Mouse (Mus musculus): ENCODE data around the gene Olfr544. TPM values are rescaled to one million over a fixed set of nuclear protein-coding genes. Genes with fewer than 3 reads are reported as not detected.

The Olfr544 gene
- polyA plus RNA-seq, 1 experiment from 2014 or later: 0.09 TPM

Other genes starting within 250 kb of the Olfr544 start
- gene Rhog, start 232.3 kb downstream of the Olfr544 start, polyA plus RNA-seq (2015; fragmentation: Nextera tagmentation; extraction: Ambion mirVana): 53.1 and 59.1 TPM in 2 replicates
- 14.8 and 16.2 TPM in 2 replicates for gene Stim1, start 220.5 kb downstream of the Olfr544 start, polyA plus RNA-seq (2015; fragmentation: Nextera tagmentation; extraction: Ambion mirVana)
- gene Rrm1, start 46.6 kb downstream of the Olfr544 start, polyA plus RNA-seq (2015; fragmentation: Nextera tagmentation; extraction: Ambion mirVana): 155 and 159 TPM in 2 replicates
- 0.38 and 0.48 TPM in 2 replicates for gene Olfr543, start 6.6 kb downstream of the Olfr544 start, polyA plus RNA-seq (2015; fragmentation: Nextera tagmentation; extraction: Ambion mirVana)
- gene Olfr545, start 11.3 kb upstream of the Olfr544 start, polyA plus RNA-seq (2015; fragmentation: Nextera tagmentation; extraction: Ambion mirVana): 0.09 and 0.16 TPM in 2 replicates
- gene Olfr547, start 46.4 kb upstream of the Olfr544 start, polyA plus RNA-seq (2015; fragmentation: Nextera tagmentation; extraction: Ambion mirVana): not detected in 2 replicates
- not detected in 2 replicates for gene Olfr548-ps1, start 52.6 kb upstream of the Olfr544 start, polyA plus RNA-seq (2015; fragmentation: Nextera tagmentation; extraction: Ambion mirVana)
- not detected in 2 replicates for gene Olfr549, start 61.6 kb upstream of the Olfr544 start, polyA plus RNA-seq (2015; fragmentation: Nextera tagmentation; extraction: Ambion mirVana)
- gene Trim21, start 77.2 kb upstream of the Olfr544 start, polyA plus RNA-seq (2015; fragmentation: Nextera tagmentation; extraction: Ambion mirVana): 0.17 and 0.44 TPM in 2 replicates
- gene Olfr550, start 83.1 kb upstream of the Olfr544 start, polyA plus RNA-seq (2015; fragmentation: Nextera tagmentation; extraction: Ambion mirVana): not detected in 2 replicates
- gene Olfr551, start 103.6 kb upstream of the Olfr544 start, polyA plus RNA-seq (2015; fragmentation: Nextera tagmentation; extraction: Ambion mirVana): not detected in 2 replicates
- not detected in 2 replicates for gene Olfr552, start 109.5 kb upstream of the Olfr544 start, polyA plus RNA-seq (2015; fragmentation: Nextera tagmentation; extraction: Ambion mirVana)
- not detected in 2 replicates for gene Olfr553, start 129.9 kb upstream of the Olfr544 start, polyA plus RNA-seq (2015; fragmentation: Nextera tagmentation; extraction: Ambion mirVana)
- not detected in 2 replicates for gene Olfr554, start 150.1 kb upstream of the Olfr544 start, polyA plus RNA-seq (2015; fragmentation: Nextera tagmentation; extraction: Ambion mirVana)
- gene Olfr555, start 170.5 kb upstream of the Olfr544 start, polyA plus RNA-seq (2015; fragmentation: Nextera tagmentation; extraction: Ambion mirVana): not detected in 2 replicates
- not detected in 2 replicates for gene Olfr556, start 176.6 kb upstream of the Olfr544 start, polyA plus RNA-seq (2015; fragmentation: Nextera tagmentation; extraction: Ambion mirVana)
- gene Trim68, start 199.0 kb upstream of the Olfr544 start, polyA plus RNA-seq (2015; fragmentation: Nextera tagmentation; extraction: Ambion mirVana): 13.0 and 15.5 TPM in 2 replicates
- not detected in 2 replicates for gene Olfr557, start 207.6 kb upstream of the Olfr544 start, polyA plus RNA-seq (2015; fragmentation: Nextera tagmentation; extraction: Ambion mirVana)
- 0.78 and 0.81 TPM in 2 replicates for gene Olfr558, start 213.9 kb upstream of the Olfr544 start, polyA plus RNA-seq (2015; fragmentation: Nextera tagmentation; extraction: Ambion mirVana)
- gene Olfr33, start 230.8 kb upstream of the Olfr544 start, polyA plus RNA-seq (2015; fragmentation: Nextera tagmentation; extraction: Ambion mirVana): not detected in 2 replicates
- gene Olfr559, start 239.2 kb upstream of the Olfr544 start, polyA plus RNA-seq (2015; fragmentation: Nextera tagmentation; extraction: Ambion mirVana): not detected in 2 replicates